Mouse (Mus musculus): Measurements from ENCODE around the gene Opa1.

Opa1 gene

DNA sequence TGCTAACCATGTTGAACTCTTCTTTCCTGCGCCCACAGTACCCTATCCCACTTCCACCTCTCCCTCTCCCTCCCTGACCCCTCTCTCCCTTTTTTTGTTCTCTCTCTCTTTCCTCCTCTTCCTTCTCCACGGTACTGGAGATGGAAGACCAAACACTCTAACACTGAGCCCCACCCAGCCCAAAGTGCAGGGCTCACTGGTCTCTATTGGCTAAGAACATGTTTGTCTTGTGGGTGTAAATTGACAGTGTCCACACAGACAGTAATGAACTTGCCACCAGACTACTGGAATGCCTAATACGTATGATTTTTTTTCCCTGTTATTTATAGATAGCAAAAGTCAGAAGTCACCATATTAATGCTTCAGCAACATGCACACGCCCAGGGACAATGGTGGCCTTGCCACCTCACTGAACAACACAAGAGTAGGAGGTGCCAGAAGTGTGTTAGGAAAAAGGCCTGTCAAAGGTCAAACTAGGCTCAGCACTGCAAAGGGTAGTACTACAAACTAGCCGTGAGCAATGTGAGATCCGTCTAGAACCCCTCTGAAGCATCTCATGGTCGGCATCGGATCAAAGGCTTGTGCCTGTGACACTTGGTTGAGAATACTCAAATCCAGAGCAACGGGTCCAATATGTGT, 77.2 kb downstream of the Opa1 start:
- in situ Hi-C loops (cut with MboI; ENCODE audit: low sequenced_read_pairs): no loop called here

DNA sequence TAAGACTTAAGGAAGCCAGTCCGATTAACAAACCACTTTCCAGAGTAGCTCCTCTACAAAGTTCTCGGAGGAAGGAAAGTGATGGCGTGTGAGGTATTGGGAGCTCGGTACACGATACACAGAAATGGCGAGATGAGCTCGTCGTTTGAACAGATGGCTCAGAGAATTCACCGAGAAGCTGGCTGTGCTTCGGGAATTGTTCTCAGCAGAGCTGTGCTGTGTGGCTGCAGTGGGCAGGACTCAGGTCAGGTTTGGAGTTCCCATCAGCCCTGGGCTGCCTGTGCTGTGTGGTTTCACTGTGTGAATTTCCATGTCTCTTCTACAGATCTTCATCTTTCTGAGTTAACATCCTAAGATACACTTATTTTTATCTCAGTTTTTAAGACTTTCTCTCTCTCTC, 77.8 kb downstream of the Opa1 start:
- in situ Hi-C loops (cut with MboI; ENCODE audit: low sequenced_read_pairs): no loop called here

DNA sequence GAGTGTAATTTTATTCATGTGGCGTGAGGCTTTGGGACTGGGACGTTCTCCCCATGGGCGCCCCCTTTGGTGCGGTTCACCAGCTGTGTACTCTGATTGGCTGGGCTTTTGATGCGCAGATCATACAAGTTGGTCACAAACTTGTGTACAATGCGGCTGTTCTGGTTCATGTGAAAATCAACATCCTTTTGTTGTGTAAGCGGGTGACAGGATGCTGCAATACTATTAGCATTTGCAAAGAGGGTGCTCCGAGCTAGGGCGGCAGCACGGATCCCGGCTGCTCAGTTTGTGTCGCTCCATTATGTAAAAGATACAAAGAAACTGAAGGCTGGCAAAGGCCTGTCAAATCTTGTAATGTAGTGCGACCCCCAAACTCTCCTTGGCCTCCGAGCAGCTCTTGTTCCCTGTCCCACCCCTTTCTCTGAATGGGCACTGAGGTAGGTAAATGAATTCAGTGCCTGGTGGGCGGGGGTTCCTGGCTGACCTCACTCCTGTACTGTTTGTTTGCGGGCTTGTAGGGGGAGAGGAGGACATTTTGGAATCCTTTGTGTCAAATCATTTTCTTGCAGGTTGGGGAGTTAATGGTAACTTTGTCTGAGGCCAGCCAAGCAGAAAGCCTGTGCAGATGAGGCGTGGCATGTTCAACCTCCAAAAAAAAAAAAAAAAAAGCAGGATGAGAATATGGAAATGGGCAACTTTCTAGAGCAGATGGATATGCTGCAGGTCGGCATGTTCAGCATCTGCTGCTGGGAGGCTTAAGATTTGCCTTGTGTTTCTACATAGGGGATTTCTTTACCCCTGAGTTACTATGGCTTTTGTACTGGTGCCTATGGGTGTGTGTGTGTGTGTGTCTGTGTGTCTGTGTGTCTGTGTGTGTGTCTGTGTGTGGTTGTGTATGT, 78.8 kb downstream of the Opa1 start:
- in situ Hi-C loops (cut with MboI; ENCODE audit: low sequenced_read_pairs): no loop called here

DNA sequence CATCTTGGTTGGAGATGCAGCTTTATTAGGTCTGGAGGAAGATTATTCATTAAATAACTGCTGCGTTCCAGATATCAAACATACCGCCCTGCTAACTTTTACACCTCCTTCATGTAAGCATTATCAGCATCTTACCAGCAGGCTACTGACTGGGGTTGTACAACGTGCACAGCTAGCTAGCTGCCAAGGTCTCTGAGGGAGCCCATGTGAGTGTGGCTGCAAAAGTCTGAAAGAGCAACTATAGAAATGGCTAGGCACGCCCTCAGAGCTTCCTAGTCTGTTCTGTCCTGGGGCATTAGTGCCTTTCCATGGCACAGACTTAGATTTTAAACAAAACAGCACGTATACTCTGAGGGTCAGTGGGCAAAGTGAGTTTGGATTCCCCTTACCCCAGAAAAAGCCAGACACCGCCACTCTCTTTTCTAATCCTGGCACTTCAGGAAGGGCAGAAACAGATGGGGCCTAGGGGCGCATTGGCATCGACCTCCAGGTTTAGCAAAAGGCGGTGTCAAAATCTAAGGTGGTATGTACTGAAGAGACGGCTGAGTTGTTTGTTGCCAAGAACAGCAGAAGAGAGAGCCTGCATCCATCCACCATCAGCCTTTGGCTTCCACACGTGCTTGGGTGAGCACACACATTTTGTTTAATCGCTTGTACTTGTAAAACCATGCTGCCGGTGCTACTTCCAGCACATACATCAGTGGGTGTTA, 80.1 kb downstream of the Opa1 start:
- in situ Hi-C loops (cut with MboI; ENCODE audit: low sequenced_read_pairs): no loop called here

GRCm38 (mm10) chr16:29663042-29663758, 84.1 kb downstream of the Opa1 start:
- in situ Hi-C loops (cut with MboI; ENCODE audit: low sequenced_read_pairs): no loop called here

GRCm38 (mm10) chr16:29664392-29664791, 85.3 kb downstream of the Opa1 start:
- in situ Hi-C loops (cut with MboI; ENCODE audit: low sequenced_read_pairs): no loop called here

DNA sequence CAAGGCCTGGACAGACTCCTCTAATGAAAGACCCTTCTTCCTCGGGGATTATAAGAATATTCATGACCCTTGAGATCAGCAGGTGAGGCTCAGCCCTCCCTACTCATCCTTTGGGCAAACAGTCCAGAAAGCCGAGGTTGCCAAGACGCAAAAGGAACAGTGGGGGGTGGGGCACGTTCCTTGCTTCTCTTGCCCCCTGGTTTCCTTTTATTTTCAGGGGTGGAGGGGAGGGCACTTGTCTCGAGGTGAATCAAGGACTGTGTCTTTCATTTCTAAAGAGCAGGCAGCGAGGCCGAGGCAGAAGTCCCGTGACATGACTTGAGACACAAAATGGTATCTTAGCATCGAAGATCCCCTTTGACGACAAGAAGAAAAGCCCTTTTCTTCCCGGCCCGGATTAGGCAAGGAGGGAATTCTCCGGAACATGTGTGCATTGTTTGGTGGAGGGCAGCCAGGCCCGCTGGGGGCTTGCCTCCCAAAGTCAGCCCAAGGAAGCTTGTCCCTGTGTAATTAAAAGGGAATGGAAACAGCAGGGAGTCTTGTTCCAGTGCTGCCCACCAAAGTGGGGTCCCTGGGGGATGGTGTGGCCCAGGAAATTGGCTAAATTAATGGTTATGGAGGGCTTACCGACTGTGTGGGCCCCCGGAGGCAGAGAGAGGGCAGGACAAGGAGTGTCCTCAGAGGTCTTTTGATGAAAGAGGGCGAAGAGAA, 88.0 kb downstream of the Opa1 start:
- in situ Hi-C loops (cut with MboI; ENCODE audit: low sequenced_read_pairs): no loop called here

DNA sequence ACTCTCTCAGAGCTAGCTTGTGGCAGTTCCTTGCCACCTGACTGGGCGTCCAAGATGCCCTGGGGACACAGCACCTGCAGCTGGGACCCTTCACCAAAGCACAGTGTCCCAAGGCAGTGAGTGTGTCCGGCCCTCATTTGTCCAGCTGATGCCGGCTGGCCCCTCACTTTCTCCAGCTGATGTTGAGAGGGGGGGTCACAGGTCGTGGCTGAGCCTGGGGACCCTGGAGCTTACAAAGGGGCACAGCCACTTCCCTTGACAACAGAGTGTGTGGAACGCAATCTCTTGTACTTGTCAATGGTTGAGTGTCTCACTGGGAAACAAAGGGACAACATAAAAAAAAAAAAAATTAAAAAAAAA, 88.5 kb downstream of the Opa1 start:
- in situ Hi-C loops (cut with MboI; ENCODE audit: low sequenced_read_pairs): no loop called here

DNA sequence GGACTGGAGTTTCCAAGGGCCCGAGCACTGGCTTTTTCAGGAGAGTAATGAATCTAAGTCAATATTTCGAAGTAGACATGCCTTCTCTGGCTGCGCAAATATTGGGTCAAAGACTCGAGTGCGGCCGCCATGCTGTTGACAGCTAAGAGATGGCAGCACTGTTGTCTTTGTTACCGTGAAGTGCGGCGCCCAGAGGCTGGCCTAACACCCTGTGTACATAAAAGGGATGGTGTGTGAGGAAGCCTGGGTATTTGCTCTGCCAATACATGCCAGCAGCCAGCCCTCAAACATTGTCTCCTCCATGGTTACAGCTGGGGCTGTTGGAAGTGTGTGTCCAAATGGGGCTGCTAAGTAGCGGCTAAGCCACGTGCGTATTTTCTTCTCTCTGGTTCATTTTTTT, 89.3 kb downstream of the Opa1 start:
- in situ Hi-C loops (cut with MboI; ENCODE audit: low sequenced_read_pairs): no loop called here

DNA sequence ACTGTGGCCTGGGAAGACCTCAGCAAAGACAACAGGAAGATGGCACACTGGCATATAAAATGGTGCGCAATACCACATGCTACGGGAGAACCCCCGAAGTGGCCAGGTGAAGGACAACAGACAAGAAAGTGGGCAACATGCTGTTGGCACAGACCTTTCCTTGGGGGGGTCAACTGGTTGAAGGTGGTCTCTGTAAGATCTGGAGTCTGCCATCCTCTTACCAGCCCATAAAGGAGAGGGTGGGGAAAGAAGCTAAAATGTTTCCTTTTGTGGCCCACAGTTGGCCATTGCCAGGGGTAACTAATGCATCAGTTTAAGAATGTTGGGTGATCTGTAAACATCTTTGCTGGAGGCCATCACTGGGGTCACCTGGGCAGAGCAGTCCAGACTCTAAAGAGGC, 91.7 kb downstream of the Opa1 start:
- in situ Hi-C loops (cut with MboI; ENCODE audit: low sequenced_read_pairs): no loop called here

GRCm38 (mm10) chr16:29673230-29673629, 94.1 kb downstream of the Opa1 start:
- in situ Hi-C loops (cut with MboI; ENCODE audit: low sequenced_read_pairs): no loop called here

- in situ Hi-C loops (cut with MboI; ENCODE audit: low sequenced_read_pairs): no loop called here
Observed at GRCm38 (mm10) chr16:29679607-29680006, 100.5 kb downstream of the Opa1 start.

DNA sequence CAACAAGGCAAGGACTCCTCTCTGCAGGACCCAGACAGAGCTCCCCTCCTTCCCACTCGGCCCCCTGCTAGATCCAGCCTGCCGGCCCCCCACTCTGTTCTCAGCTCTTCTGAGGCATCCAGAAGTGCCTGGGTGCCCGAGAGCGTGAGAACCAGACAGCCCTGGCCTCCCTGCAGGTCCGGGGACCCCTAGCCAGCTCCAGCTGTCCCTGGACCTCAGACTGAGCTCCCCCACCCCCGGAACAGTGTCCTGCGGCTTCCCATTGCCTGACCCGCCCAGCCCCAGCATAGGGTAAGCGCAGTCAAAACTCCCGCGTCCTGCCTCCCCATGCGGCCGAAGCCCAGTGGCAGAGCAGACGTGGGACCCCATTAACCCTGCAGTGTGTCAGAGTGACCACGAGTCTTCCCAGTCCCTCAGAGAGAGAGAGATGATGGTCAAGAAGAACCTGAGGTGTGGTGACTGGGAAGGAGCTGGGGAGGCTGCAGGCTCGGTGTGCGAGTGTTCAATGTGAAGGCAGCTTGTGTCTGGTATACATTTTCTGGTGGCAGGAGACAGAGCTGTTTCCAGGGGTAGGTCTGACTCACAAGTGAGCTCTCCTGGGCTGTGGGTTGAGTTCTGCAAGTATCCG, 101.5 kb downstream of the Opa1 start:
- in situ Hi-C loops (cut with MboI; ENCODE audit: low sequenced_read_pairs): no loop called here

DNA sequence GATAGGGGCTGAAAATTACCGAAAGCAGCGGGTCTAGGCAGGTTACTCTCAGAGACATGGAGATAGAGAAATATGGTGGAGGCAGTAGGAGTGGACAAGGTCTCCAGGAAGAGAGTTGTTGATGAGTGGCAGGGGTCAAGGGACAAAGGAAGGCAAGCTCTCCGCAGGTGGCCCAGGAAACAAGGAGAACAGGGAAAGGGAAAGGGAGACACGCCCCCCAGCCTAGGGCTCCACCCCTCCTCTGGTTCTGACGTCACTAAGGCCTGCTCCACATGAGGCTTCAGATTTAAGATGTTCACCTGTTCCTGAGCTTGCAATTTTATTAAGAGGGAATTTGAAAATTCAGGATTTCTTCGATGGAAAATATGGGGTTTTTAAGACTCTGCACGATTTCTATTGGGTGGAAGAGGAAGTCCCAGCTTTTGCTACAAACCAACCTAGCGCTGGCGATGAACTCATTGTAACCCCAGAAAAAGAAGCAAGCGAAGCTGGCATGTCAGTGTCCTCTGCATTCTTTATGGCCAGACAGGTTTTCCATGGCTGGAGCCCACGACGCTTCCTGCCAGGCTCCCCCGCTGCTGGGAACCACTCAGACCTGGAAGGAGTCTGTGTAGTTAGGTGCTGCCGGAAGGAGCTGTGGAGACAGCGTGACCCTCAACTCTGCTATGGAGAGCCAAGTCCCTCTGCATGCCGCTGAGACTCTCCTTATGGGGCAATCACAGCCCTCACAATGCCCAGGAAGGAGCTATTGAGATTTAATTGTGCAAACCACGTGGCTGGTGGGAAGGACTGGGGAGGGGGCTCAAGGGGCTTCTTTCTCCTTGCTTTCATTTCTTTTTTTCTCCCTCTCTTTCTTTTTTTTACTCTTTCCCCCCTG, 103.7 kb downstream of the Opa1 start:
- in situ Hi-C loops (cut with MboI; ENCODE audit: low sequenced_read_pairs): no loop called here

DNA sequence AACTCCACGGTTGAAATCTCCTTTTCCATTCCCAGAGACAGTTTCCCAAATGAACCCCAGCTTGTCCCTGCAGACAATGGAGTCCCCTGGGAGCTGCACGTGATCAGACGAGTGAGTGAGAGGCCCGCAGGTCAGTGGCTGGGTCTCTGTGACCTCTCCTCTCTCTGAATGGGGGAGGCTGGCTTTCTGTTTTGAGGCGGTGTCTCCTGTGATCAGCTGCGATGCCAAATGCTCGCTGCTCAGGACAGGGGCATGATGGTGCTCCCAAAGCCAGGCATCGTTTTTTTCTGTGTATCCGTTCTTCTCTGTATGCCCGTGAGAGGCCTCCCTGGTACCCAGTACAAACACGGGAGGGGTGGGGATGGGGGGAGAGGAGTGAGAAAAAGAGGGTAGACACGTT, 104.4 kb downstream of the Opa1 start:
- in situ Hi-C loops (cut with MboI; ENCODE audit: low sequenced_read_pairs): no loop called here

GRCm38 (mm10) chr16:29684111-29684510, 105.0 kb downstream of the Opa1 start:
- in situ Hi-C loops (cut with MboI; ENCODE audit: low sequenced_read_pairs): no loop called here

DNA sequence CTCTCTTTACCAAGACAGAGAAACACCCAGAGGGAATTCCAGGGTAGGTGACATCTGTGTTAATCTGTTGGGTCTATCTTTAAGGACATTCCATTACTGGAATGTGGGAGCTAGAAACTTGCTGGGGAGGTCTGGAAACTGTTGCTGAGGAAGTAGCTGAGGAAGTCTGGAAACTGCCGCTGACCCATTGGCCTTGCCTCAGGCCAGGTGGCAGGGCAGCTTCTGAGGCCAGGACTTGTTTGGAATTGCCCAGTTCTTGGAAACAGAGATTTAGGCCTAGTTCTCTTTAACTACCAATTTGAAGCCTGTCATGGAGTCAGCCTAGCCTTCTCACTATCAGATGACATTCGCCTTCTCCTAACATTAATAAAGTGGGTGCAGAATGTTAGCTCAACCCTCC, 105.5 kb downstream of the Opa1 start:
- in situ Hi-C loops (cut with MboI; ENCODE audit: low sequenced_read_pairs): no loop called here

DNA sequence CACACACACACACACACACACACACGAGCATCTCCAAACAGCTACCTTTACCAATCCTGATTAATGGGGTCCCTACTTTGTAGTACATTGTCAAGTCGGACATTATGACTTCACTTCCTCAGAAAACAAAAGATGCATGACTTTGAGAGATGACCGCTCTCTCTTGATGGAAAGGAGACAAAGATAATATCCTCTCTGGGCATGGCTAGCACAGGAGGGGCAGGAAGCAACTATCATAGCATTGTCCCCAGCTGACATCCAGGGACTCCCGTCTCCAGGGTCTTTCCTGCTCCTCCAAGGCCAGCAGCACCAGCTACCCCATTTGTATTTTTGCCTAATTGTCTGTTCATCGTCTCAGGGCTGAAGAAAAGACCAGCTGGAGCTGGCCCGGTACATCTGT, 107.0 kb downstream of the Opa1 start:
- in situ Hi-C loops (cut with MboI; ENCODE audit: low sequenced_read_pairs): no loop called here
